Mouse (Mus musculus) adrenal gland, postnatal 25 days (tissue): ENCODE results near the gene Cmip. TPM values are rescaled to one million over a fixed set of nuclear protein-coding genes. Genes with fewer than 3 reads are reported as not detected.
"Not testable (repeated sequence)": the region's sequence is repeated elsewhere in the genome, so short reads cannot be mapped to it uniquely, and the experiment has no call there.

ENCODE experiments used
- DNase-seq: peaks from one replicate; pipeline ENCODE4 v3.0.0; 2021; ENCODE audit warnings: mixed read lengths
- total RNA-seq: library from RNA; stranded (reverse); gene quantifications from 2 replicates; pipeline ENCODE4 v1.2.3, GENCODE M21; 2021

Gene Cmip
- total RNA-seq, 1 experiment from 2014 or later, result 121 TPM

DNA sequence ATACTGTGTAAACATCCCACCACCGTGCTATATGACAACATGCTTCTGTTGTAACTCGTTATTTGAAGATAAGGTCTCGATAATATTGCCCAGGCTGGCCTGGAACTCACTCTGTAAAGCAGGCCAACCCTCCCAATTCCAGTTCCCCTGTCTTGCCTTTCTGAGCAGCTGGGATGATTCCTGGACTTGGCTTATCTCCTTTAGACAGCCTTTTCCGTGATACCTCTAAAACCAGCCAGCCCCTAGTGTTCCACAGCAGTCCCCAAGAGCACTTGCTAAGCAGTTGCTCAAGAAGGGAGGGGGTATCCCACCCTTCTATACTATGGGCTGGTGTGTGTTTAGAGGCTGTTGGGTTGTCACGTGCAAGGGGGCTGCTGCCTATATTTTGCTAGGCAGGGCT, 165.0 kb downstream of the Cmip start:
- no peak for DNase-seq

- no peak for DNase-seq
Measured at GRCm38 (mm10) chr8:117422343-117422742, 165.5 kb downstream of the Cmip start.

DNA sequence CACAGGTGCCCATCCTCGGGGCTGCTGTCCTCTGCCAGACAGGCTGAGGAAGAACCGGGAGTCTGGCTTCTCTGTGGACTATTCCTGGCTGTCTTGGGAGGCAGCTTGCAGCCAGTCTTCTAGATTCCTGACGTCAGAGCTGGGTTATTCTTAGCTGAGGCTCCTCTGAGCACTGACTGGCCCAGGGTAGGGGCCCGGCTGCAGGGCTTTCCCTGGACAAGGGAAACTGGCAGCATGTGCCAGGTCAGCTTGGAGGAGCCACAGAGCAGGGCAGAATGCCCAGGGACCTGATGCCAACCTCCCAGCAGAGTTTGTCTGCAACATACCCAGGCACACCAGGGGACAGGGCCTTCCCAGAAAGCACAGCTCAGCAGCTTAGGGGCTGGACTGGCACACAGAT, 166.2 kb downstream of the Cmip start:
- DNase-seq, result peak; percentile 63

- DNase-seq, result not testable (repeated sequence)
Measured at GRCm38 (mm10) chr8:117427816-117428215, 171.0 kb downstream of the Cmip start.

- no peak for DNase-seq
Measured at GRCm38 (mm10) chr8:117428524-117429162, 171.8 kb downstream of the Cmip start.

- DNase-seq, result no peak
Measured at GRCm38 (mm10) chr8:117430624-117431023, 173.8 kb downstream of the Cmip start.

- no peak for DNase-seq
Measured at GRCm38 (mm10) chr8:117431554-117431953, 174.7 kb downstream of the Cmip start.

- no peak for DNase-seq
Measured at GRCm38 (mm10) chr8:117432111-117432510, 175.2 kb downstream of the Cmip start.

- no peak for DNase-seq
Measured at GRCm38 (mm10) chr8:117433968-117434367, 177.1 kb downstream of the Cmip start.

DNA sequence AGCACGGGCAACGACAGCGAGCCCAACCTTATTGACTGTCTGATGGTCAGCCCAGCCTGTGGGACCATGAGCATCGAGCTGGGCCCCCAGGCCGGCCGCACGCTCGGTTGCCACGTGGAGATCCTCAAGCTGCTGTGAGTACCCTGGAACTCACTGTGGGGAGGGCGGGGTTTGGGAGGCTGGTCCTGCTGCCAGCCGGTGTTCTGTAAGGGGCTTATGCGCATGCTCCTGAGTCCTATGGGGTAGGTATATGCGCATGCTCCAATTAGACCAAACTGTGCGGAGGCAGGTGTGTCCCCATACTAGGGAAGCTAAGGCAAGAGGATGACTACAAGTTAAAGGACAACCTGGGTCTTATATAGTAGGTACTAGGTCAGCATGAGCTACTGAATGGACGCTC, 179.9 kb downstream of the Cmip start:
- DNase-seq, result no peak

- DNase-seq, result no peak
Measured at GRCm38 (mm10) chr8:117437616-117438015, 180.8 kb downstream of the Cmip start.

GRCm38 (mm10) chr8:117440317-117440716, 183.5 kb downstream of the Cmip start:
- no peak for DNase-seq

GRCm38 (mm10) chr8:117440759-117441158, 183.9 kb downstream of the Cmip start:
- no peak for DNase-seq

- no peak for DNase-seq
Measured at GRCm38 (mm10) chr8:117445507-117445906, 188.6 kb downstream of the Cmip start.

DNA sequence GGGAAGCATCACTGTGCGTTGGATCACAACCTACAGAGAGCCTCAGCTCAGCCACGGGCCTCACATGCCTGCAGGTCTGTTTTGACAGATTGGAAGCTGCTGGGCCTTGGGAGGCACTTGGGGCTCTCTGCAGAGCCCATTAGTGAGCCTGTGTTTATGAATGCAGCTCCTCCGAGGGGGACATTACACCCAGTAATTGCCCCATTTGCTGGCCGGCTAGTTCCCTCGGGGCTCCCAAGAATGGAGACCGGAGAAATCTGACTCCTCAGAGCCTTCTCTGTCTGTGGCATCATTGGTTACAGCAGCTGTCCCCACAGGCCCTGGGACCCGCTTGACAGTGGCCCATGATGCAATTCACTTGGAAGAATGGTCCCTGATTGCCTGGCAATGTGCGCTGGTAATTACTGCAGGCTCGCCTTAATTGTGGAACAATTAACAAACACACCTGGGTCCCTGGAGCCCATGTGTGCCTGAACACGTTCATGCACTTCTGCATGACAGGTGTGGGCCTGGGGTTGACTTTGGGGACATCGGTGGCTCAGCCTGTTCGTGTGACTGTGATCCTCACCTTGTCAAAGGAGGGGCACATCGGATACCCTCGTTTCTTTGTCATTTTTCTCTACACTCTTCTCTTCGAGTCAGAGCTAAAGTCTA, 189.6 kb downstream of the Cmip start:
- DNase-seq, result no peak

GRCm38 (mm10) chr8:117451072-117451471, 194.2 kb downstream of the Cmip start:
- DNase-seq, result no peak

DNA sequence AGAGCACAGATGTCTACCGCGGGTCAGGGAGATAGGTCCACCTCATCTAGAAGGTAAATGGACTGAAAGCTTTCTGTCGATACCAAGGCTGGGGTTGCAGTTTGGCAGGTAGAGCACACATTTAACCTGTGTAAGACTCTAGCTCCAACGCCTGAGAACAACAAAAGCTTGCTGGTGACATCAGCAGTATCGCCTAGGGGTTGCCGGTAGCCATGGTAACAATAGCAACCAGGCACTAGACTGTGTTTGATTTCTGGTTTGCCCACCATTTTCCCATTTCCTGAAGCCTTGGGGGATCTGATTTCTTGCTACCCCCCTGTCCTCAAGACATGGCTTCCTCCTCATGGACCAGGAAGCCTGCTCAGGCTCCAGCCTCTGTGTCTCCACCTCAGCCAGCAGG, 197.1 kb downstream of the Cmip start:
- no peak for DNase-seq

- DNase-seq, result peak; percentile 52
Measured at GRCm38 (mm10) chr8:117454516-117455116, 197.8 kb downstream of the Cmip start.

GRCm38 (mm10) chr8:117455701-117456100, 198.8 kb downstream of the Cmip start:
- DNase-seq, result no peak

DNA sequence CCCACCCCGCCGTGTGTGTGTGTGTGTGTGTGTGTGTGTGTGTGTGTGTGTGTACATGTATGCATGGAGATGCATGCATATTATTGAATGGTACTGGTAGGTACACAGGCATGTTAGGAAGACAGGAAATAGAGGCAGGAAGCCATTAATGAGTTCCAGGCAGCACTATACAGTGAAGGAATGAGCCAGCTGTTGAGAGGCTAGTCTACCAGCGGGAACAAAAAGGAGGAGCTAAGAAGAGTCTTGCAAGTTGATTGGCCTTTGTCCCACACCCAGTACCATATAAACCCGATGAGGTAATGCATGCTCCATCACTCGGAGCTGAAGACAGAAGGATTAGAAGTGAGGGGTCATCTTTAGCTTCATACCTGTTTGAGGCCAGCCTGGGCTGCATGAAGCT, 201.6 kb downstream of the Cmip start:
- DNase-seq, result no peak

- no peak for DNase-seq
Measured at GRCm38 (mm10) chr8:117462701-117463284, 205.9 kb downstream of the Cmip start.

DNA sequence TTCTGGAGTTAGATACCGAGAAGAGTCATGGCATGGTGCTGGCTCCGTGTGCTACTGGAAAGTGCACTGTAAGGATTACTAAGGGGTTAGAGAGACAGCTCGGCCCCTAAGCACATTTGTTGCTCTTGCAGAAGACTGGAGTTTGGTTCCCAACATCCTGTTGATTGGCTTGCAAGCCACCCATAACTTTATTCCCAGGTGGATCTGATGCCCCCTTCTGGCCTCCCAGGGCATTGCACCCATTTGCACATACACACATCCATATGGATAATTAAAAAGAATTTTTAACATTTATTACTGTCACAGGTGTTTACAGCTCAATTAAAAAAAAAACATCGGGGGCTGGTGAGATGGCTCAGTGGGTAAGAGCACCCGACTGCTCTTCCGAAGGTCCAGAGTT, 207.7 kb downstream of the Cmip start:
- no peak for DNase-seq

DNA sequence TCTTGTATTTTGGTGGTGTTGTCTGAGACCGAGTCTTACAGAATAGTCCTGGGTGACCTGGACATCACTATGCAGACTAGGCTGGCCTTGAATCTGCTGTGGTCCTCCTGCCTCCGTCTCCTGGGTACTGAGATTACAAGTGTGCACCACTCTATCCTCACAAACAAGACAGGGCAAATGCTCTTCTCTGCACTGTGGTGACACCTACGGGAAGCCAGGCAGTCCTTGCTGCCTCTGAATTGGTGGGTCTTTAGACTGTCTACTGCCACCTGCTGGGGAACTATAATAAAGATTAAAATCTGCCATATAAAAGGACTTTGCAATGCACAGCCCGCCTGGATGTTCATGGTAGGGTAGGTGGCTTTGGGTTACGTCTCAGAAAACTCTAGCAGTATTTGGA, 208.4 kb downstream of the Cmip start:
- DNase-seq, result peak; percentile 34
